Mouse (Mus musculus): ENCODE data around the gene Zcwpw1. TPM values are rescaled to one million over a fixed set of nuclear protein-coding genes. Genes with fewer than 3 reads are reported as not detected.

Zcwpw1 gene
- polyA plus RNA-seq, 1 experiment from 2014 or later: 31.8 TPM

GRCm38 (mm10) chr5:137756882-137757661, 30.5 kb upstream of the Zcwpw1 start:
- H3K4me2 ChIP-seq: no peak overlapping the region
- 0 out of 2 replicates have a peak, but pooled peaks have one; percentile 50 for ATAC-seq (replicated peaks; ENCODE audit: low FRiP score)
- 49% methylated on average over 10 of the region's 10 CpGs for WGBS
- H3K27ac ChIP-seq: 0 out of 2 replicates have a peak overlapping the region, but pooled peaks have one; percentile 22
- H3K9me3 ChIP-seq (replicated peaks): no peaks in the 10 kb centered on the region
- 0 out of 2 replicates have a peak overlapping the region, but pooled peaks have one; percentile 10 for H3K9ac ChIP-seq
- peaks cover 70% of the 10 kb centered on the region for H3K36me3 ChIP-seq
- 0 out of 2 replicates have a peak, but pooled peaks cover 11% of the 10 kb centered on the region for H3K4me1 ChIP-seq
- H3K4me3 ChIP-seq (replicated peaks): no peak overlapping the region
- no peaks in the 10 kb centered on the region for H3K27me3 ChIP-seq

GRCm38 (mm10) chr5:137757887-137758286, 29.7 kb upstream of the Zcwpw1 start:
- Histone ChIP-seq H3K4me2 (no peak overlapping the region), H3K27me3 (no peaks in the 10 kb centered on the region), H3K4me1 (0 out of 2 replicates have a peak, but pooled peaks cover 11% of the 10 kb centered on the region), H3K27ac (no peak overlapping the region), H3K36me3 (peaks cover 62% of the 10 kb centered on the region), H3K9me3 (replicated peaks) (no peaks in the 10 kb centered on the region), H3K9ac (no peak overlapping the region), H3K4me3 (replicated peaks) (no peak overlapping the region)
- ATAC-seq (replicated peaks; ENCODE audit: low FRiP score): no peak
- WGBS: 79% methylated on average over 6 of the region's 6 CpGs

GRCm38 (mm10) chr5:137758921-137759534, 28.6 kb upstream of the Zcwpw1 start:
- Histone ChIP-seq H3K27ac (no peak overlapping the region), H3K4me2 (no peak overlapping the region), H3K36me3 (peaks cover 52% of the 10 kb centered on the region), H3K9me3 (replicated peaks) (no peaks in the 10 kb centered on the region), H3K4me3 (replicated peaks) (no peak overlapping the region), H3K9ac (no peak overlapping the region), H3K4me1 (0 out of 2 replicates have a peak, but pooled peaks cover 11% of the 10 kb centered on the region), H3K27me3 (no peaks in the 10 kb centered on the region)
- 91% methylated on average over 19 of the region's 19 CpGs for WGBS
- no peak for ATAC-seq (replicated peaks; ENCODE audit: low FRiP score)

GRCm38 (mm10) chr5:137759971-137760412, 27.6 kb upstream of the Zcwpw1 start:
- H3K36me3 ChIP-seq: peaks cover 48% of the 10 kb centered on the region
- H3K9me3 ChIP-seq (replicated peaks): no peaks in the 10 kb centered on the region
- 38% methylated on average over 4 of the region's 4 CpGs for WGBS
- no peak overlapping the region for H3K4me2 ChIP-seq
- H3K4me1 ChIP-seq: 0 out of 2 replicates have a peak, but pooled peaks cover 11% of the 10 kb centered on the region
- no peak overlapping the region for H3K4me3 ChIP-seq (replicated peaks)
- no peaks in the 10 kb centered on the region for H3K27me3 ChIP-seq
- no peak overlapping the region for H3K27ac ChIP-seq
- no peak overlapping the region for H3K9ac ChIP-seq
- ATAC-seq (replicated peaks; ENCODE audit: low FRiP score): peak; percentile 41; the same call in 1 of the 2 replicates

GRCm38 (mm10) chr5:137764609-137765340, 22.8 kb upstream of the Zcwpw1 start:
- Histone ChIP-seq H3K36me3 (peaks cover 3% of the 10 kb centered on the region; the same call in 1 of the 2 replicates), H3K27me3 (no peaks in the 10 kb centered on the region), H3K4me3 (replicated peaks) (no peak overlapping the region), H3K9me3 (replicated peaks) (no peaks in the 10 kb centered on the region), H3K4me1 (no peaks in the 10 kb centered on the region), H3K9ac (no peak overlapping the region), H3K4me2 (no peak overlapping the region), H3K27ac (no peak overlapping the region)
- WGBS: 61% methylated on average over 9 of the region's 9 CpGs
- no peak for ATAC-seq (replicated peaks; ENCODE audit: low FRiP score)

- Histone ChIP-seq H3K9me3 (replicated peaks) (no peaks in the 10 kb centered on the region), H3K4me2 (no peak overlapping the region), H3K4me1 (no peaks in the 10 kb centered on the region), H3K27ac (no peak overlapping the region), H3K36me3 (no peaks in the 10 kb centered on the region), H3K9ac (no peak overlapping the region), H3K27me3 (no peaks in the 10 kb centered on the region), H3K4me3 (replicated peaks) (no peak overlapping the region)
- no peak for ATAC-seq (replicated peaks; ENCODE audit: low FRiP score)
- 64% methylated on average over 3 of the region's 3 CpGs for WGBS
These were observed 21.3 kb upstream of the Zcwpw1 start for GRCm38 (mm10) chr5:137766270-137766669.

- H3K9ac ChIP-seq: no peak overlapping the region
- no peaks in the 10 kb centered on the region for H3K9me3 ChIP-seq (replicated peaks)
- H3K36me3 ChIP-seq: no peaks in the 10 kb centered on the region
- H3K4me1 ChIP-seq: no peaks in the 10 kb centered on the region
- no peak overlapping the region for H3K27ac ChIP-seq
- no peak overlapping the region for H3K4me3 ChIP-seq (replicated peaks)
- H3K27me3 ChIP-seq: no peaks in the 10 kb centered on the region
- no peak for ATAC-seq (replicated peaks; ENCODE audit: low FRiP score)
- no peak overlapping the region for H3K4me2 ChIP-seq
- 76% methylated on average over 1 of the region's 1 CpGs for WGBS
These were observed 19.1 kb upstream of the Zcwpw1 start for GRCm38 (mm10) chr5:137768475-137768874.

- Histone ChIP-seq H3K4me2 (no peak overlapping the region), H3K9me3 (replicated peaks) (no peaks in the 10 kb centered on the region), H3K9ac (no peak overlapping the region), H3K27ac (no peak overlapping the region), H3K36me3 (no peaks in the 10 kb centered on the region), H3K27me3 (no peaks in the 10 kb centered on the region), H3K4me3 (replicated peaks) (no peak overlapping the region), H3K4me1 (no peaks in the 10 kb centered on the region)
- ATAC-seq (replicated peaks; ENCODE audit: low FRiP score): 0 out of 2 replicates have a peak, but pooled peaks have one; percentile 70
- WGBS: 52% methylated on average over 2 of the region's 2 CpGs
These were observed 16.9 kb upstream of the Zcwpw1 start for GRCm38 (mm10) chr5:137770709-137771108.

GRCm38 (mm10) chr5:137772755-137773154, 14.8 kb upstream of the Zcwpw1 start:
- ATAC-seq (replicated peaks; ENCODE audit: low FRiP score): no peak
- Histone ChIP-seq H3K27ac (no peak overlapping the region), H3K36me3 (no peaks in the 10 kb centered on the region)

GRCm38 (mm10) chr5:137775587-137776290, 11.9 kb upstream of the Zcwpw1 start:
- Histone ChIP-seq H3K4me2 (no peak overlapping the region; the same call in 1 of the 2 replicates), H3K4me3 (replicated peaks) (no peak overlapping the region), H3K9me3 (replicated peaks) (no peaks in the 10 kb centered on the region), H3K9ac (no peak overlapping the region), H3K36me3 (peaks cover 9% of the 10 kb centered on the region), H3K27me3 (no peaks in the 10 kb centered on the region), H3K4me1 (peaks cover 38% of the 10 kb centered on the region), H3K27ac (peak overlapping the region; percentile 63)
- 96% methylated on average over 2 of the region's 2 CpGs for WGBS
- no peak for ATAC-seq (replicated peaks; ENCODE audit: low FRiP score)

More at GRCm38 (mm10) chr5:137772755-137773154, 14.8 kb upstream of the Zcwpw1 start:
- no peak overlapping the region for H3K9ac ChIP-seq
- H3K4me1 ChIP-seq: peaks cover 17% of the 10 kb centered on the region
- no peaks in the 10 kb centered on the region for H3K27me3 ChIP-seq
- no peak overlapping the region for H3K4me3 ChIP-seq (replicated peaks)
- no peaks in the 10 kb centered on the region for H3K9me3 ChIP-seq (replicated peaks)
- H3K4me2 ChIP-seq: no peak overlapping the region

GRCm38 (mm10) chr5:137776408-137776918, 11.1 kb upstream of the Zcwpw1 start:
- no peaks in the 10 kb centered on the region for H3K9me3 ChIP-seq (replicated peaks)
- peak overlapping the region; percentile 63 for H3K27ac ChIP-seq
- H3K4me3 ChIP-seq (replicated peaks): no peak overlapping the region
- H3K4me1 ChIP-seq: peaks cover 38% of the 10 kb centered on the region
- H3K4me2 ChIP-seq: peak overlapping the region; percentile 12; the same call in 1 of the 2 replicates
- 29% methylated on average over 5 of the region's 5 CpGs for WGBS
- no peaks in the 10 kb centered on the region for H3K27me3 ChIP-seq
- ATAC-seq (replicated peaks; ENCODE audit: low FRiP score): no peak
- H3K9ac ChIP-seq: no peak overlapping the region
- H3K36me3 ChIP-seq: peaks cover 16% of the 10 kb centered on the region

Data from kidney, embryonic 15.5 days (tissue).